Mouse (Mus musculus): Measurements from ENCODE around the gene Crygn. TPM values are rescaled to one million over a fixed set of nuclear protein-coding genes. Genes with fewer than 3 reads are reported as not detected.
"Not testable (repeated sequence)": the region's sequence is repeated elsewhere in the genome, so short reads cannot be mapped to it uniquely, and the experiment has no call there.

The Crygn gene
- polyA plus RNA-seq, 1 experiment, result 0.92 TPM

DNA sequence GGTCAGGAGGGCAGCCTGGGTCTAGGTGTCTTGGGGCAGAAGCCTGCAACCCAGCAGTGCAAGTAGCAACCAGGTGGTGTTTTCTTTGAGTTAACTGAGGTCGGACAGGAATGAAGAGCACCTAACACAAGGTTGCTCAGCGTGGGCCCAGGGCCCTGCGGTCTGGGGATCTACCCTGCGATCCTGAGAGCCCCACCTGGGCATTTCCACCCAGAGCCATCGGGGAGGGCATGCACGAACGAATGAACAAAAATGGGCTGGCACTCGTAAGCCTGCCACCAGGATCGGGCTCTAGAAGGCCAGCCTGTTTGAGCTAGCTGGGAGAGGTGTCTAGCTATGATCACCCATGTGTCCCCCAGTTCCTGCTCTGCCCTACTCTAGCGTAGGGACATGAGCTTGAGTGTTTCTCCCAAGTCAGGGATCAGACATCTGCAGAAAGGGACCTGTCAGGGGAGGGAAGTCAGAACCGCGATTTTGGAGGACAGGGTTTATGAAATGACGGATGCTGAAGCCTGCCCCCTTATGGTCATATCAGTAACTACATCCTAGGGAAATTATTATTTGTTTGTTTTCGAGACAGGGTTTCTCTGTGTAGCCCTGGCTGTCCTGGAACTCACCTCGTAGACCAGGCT is 22.2 kb upstream of the Crygn start:
- TF ChIP-seq CTCF (IDR thresholded peaks at IDR 0.05; ENCODE audit: extremely low read depth, insufficient read depth, low read length), result peak; percentile 58
- no peak for TF ChIP-seq POLR2A (IDR thresholded peaks at IDR 0.05; ENCODE audit: extremely low read depth, insufficient read depth, low read length)
- Histone ChIP-seq H3K27ac (ENCODE audit: insufficient read depth, low read length) (no peak overlapping the region), H3K4me1 (ENCODE audit: control insufficient read depth, insufficient read depth, low read length) (peaks cover 5% of the 10 kb centered on the region; the same call in 1 of the 2 replicates), H3K4me3 (ENCODE audit: insufficient read depth, low read length) (no peak overlapping the region)

DNA sequence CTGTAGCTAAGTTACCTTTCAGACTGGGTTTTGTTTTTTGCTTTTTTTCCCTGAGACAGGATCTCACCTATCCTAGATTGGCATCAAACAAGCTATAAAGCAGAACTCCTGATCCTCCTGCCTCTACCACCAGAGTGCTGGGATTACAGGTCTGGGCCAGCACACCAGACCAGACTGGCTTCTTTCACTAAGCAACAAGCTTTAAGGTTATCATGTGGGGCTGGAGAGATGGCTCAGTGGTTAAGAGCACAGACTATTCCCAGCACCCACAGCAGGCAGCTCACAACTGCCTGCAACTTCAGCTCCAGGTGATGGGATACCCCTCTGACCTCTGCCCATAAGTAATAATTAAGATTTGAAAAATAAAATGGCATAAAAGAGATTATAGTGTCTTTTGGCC is 21.5 kb upstream of the Crygn start:
- no peak for TF ChIP-seq POLR2A (IDR thresholded peaks at IDR 0.05; ENCODE audit: extremely low read depth, insufficient read depth, low read length)
- no peak for TF ChIP-seq CTCF (IDR thresholded peaks at IDR 0.05; ENCODE audit: extremely low read depth, insufficient read depth, low read length)
- H3K4me3 ChIP-seq (ENCODE audit: insufficient read depth, low read length), result no peak overlapping the region
- H3K4me1 ChIP-seq (ENCODE audit: control insufficient read depth, insufficient read depth, low read length), result peaks cover 5% of the 10 kb centered on the region; the same call in 1 of the 2 replicates
- no peak overlapping the region for H3K27ac ChIP-seq (ENCODE audit: insufficient read depth, low read length)

DNA sequence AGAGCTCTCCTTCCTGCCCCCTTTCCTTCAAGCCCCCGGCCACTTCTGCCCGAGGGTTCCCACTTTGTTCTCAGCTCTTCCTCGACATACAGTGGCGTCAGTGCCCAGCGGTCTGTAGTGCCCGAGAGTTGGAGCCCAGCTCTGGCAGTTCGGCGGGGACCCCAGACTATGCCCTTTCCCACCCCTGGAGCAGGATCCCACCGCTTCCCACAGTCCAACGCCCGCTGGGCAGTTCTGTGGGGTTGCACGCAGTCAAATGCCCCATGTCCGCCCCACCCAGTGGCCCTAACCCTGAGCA is 21.0 kb upstream of the Crygn start:
- TF ChIP-seq POLR2A (IDR thresholded peaks at IDR 0.05; ENCODE audit: extremely low read depth, insufficient read depth, low read length), result no peak
- no peak for TF ChIP-seq CTCF (IDR thresholded peaks at IDR 0.05; ENCODE audit: extremely low read depth, insufficient read depth, low read length)
- Histone ChIP-seq H3K4me1 (ENCODE audit: control insufficient read depth, insufficient read depth, low read length) (peaks cover 5% of the 10 kb centered on the region; the same call in 1 of the 2 replicates), H3K4me3 (ENCODE audit: insufficient read depth, low read length) (no peak overlapping the region), H3K27ac (ENCODE audit: insufficient read depth, low read length) (no peak overlapping the region)

DNA sequence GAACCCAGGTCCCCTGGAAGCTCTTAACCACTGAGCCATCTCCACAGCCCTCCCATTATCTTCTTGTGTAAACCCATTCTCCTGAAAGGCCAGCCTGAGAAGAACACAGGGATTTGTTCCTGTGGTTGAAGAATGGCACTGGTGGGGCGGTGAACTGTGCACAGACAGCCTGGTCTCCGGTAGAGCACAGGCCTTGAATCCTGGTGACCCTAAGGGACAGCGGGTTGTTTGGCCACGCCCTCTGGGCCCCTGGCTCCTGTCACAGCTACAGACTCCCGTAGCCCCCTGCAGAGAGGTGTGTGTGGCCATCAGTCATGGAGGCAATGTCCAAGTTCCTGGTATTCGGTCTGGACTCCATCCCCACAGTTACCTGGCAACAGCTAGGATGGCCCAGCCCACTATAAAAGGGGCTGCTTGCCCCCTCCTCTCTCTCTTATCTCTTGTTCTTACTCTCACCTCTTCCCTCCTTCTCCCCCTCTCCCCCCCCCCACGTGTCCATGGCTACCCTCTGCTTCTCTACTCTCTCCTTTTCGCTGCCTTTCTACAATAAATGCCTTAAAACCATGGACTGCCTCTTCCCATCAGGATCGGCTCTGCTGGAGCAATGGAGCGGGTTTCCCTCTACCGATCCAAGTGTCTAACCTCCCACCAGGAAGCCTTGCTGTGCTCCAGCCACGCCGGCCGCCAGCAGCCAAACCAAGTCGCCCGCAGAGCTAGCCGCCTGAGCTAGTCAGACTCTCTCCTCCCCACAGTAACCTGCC is 20.5 kb upstream of the Crygn start:
- TF ChIP-seq POLR2A (IDR thresholded peaks at IDR 0.05; ENCODE audit: extremely low read depth, insufficient read depth, low read length) (no peak), CTCF (IDR thresholded peaks at IDR 0.05; ENCODE audit: extremely low read depth, insufficient read depth, low read length) (no peak)
- Histone ChIP-seq H3K27ac (ENCODE audit: insufficient read depth, low read length) (no peak overlapping the region), H3K4me3 (ENCODE audit: insufficient read depth, low read length) (no peak overlapping the region), H3K4me1 (ENCODE audit: control insufficient read depth, insufficient read depth, low read length) (peaks cover 5% of the 10 kb centered on the region; the same call in 1 of the 2 replicates)

DNA sequence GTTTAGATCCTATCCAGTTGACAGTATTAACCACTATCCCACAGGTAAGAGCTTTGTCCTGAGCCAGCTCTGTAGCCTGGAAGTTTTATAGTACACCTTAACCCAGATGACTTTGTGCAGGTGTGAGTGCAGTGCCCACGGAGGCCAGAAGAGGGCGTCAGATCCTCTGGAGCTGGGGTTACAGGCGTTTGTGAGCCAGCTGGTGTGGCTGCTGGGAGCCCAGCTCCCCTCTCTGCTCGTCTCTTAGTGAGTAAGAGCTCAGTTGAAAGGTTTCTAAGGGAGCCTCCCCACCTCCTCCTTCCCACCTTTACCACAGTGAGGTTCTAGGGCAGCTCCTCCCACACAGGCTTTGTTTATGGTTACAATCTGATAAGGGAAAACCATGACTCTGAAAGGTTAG is 18.9 kb upstream of the Crygn start:
- Histone ChIP-seq H3K4me3 (ENCODE audit: insufficient read depth, low read length) (no peak overlapping the region), H3K27ac (ENCODE audit: insufficient read depth, low read length) (no peak overlapping the region), H3K4me1 (ENCODE audit: control insufficient read depth, insufficient read depth, low read length) (peaks cover 5% of the 10 kb centered on the region; the same call in 1 of the 2 replicates)
- 0 out of 2 replicates have a peak, but pooled peaks have one; percentile 8 for TF ChIP-seq CTCF (IDR thresholded peaks at IDR 0.05; ENCODE audit: extremely low read depth, insufficient read depth, low read length)
- TF ChIP-seq POLR2A (IDR thresholded peaks at IDR 0.05; ENCODE audit: extremely low read depth, insufficient read depth, low read length), result no peak

DNA sequence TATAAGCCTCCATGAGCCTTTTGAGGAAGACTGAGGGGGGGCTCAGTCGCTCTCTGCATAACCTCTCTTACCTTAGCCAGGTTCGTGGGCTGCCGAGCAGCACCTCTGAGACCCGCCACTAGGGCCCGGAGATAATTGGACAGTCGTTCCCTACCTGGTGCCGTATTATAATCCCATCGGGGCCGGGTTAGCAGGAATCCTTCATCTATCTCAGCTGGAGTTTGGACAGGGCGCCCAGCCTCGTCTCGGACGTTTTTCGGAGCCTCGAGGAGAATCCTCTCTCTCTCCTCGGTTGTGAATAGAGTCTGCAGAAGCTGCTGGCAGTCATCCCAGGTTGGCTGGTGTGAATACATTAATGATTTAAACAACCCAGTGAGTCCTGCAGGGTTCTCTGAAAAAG is 16.7 kb upstream of the Crygn start:
- not testable (repeated sequence) for H3K27ac ChIP-seq (ENCODE audit: insufficient read depth, low read length); H3K4me3 ChIP-seq (ENCODE audit: insufficient read depth, low read length); H3K4me1 ChIP-seq (ENCODE audit: control insufficient read depth, insufficient read depth, low read length)

DNA sequence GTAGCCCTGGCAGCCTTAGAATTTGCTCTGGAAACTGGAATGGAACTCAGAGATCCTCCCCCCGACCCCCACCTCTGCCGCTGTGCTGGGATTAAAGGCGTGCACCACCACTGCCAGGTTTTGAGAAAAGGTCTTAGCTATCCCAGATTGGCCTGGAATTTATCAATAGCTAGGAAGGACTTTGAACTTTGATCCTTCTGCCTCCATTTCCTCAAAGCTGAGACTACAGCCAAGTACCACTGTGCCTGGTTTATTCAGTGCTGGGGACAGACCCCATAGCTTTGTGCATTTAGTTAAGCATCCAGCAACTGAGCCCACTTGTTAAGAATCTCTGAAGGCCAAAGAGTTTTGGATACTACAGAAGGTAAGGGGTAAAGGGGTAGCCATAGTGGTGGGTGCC is 877 bp downstream of the Crygn start:
- Histone ChIP-seq H3K4me1 (ENCODE audit: control insufficient read depth, insufficient read depth, low read length) (no peaks in the 10 kb centered on the region), H3K27ac (ENCODE audit: insufficient read depth, low read length) (no peak overlapping the region), H3K4me3 (ENCODE audit: insufficient read depth, low read length) (no peak overlapping the region)
- no peak for TF ChIP-seq POLR2A (IDR thresholded peaks at IDR 0.05; ENCODE audit: extremely low read depth, insufficient read depth, low read length)
- no peak for TF ChIP-seq CTCF (IDR thresholded peaks at IDR 0.05; ENCODE audit: extremely low read depth, insufficient read depth, low read length)

DNA sequence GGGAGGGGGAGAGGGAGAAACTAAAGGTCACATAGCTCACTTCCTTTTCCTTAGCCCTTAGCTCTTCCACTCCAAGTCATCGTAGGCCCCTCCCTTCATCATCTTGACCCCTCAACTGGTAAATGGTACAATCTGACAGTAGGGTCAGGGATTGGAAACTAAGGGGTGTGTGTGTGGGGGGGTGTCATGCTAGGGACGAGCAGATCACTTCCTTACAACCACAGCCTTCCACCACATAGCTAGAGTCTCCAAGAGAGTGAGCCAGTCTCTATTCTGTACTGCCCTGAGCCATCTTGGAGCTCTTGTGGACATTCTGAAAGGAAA is 5.7 kb downstream of the Crygn start:
- TF ChIP-seq POLR2A (IDR thresholded peaks at IDR 0.05; ENCODE audit: extremely low read depth, insufficient read depth, low read length) (no peak), CTCF (IDR thresholded peaks at IDR 0.05; ENCODE audit: extremely low read depth, insufficient read depth, low read length) (no peak)
- H3K4me3 ChIP-seq (ENCODE audit: insufficient read depth, low read length), result 0 out of 2 replicates have a peak overlapping the region, but pooled peaks have one; percentile 33
- H3K4me1 ChIP-seq (ENCODE audit: control insufficient read depth, insufficient read depth, low read length), result peaks cover 2% of the 10 kb centered on the region; the same call in 1 of the 2 replicates
- no peak overlapping the region for H3K27ac ChIP-seq (ENCODE audit: insufficient read depth, low read length)

DNA sequence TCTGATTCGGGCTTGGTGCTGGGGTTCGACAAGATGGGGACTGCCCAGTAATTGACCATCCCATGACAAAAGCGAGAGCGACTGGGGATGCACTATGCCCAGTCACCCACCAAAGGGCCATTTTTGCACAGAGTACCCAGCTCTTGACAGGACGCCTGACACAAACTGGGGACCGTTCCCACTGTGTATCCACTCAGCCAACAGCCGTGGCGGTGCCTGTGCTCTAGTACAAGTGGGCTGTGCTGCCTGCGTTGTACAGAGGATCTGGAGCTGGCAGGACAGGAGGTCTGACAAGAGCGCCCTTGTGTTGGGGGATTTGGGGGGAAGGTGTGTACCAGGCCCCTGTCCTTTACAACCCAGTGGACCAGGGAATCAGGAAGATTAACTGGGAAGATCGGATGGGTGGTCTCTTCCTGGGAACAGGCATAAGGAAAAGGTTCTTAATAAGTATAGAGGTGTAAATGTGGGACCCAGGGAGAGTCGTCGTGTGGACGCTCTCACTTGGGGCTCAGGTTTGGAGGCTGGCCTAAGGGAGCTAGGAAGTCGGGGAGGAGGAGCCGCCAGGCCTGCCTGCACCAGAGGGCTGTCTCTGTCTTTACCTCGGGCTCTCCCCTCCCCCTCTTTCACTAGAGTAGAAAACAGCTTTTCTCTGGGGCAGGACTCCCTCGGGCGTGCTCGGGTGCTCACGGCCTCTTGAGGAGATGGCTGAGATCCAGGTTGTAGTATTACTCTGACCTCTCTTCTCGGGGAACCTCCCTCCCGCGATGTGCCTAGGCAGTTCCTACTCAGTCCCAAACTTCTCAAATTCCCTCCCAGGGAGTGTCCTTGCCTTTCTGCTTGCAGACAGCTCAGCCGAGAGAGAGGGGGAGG is 6.3 kb downstream of the Crygn start:
- no peak for TF ChIP-seq CTCF (IDR thresholded peaks at IDR 0.05; ENCODE audit: extremely low read depth, insufficient read depth, low read length)
- TF ChIP-seq POLR2A (IDR thresholded peaks at IDR 0.05; ENCODE audit: extremely low read depth, insufficient read depth, low read length), result no peak
- H3K4me3 ChIP-seq (ENCODE audit: insufficient read depth, low read length), result peak overlapping the region; percentile 33
- H3K4me1 ChIP-seq (ENCODE audit: control insufficient read depth, insufficient read depth, low read length), result peaks cover 2% of the 10 kb centered on the region; the same call in 1 of the 2 replicates
- peak overlapping the region; percentile 9; the same call in 1 of the 2 replicates for H3K27ac ChIP-seq (ENCODE audit: insufficient read depth, low read length)
